8 mouse cellular contexts compared by ENCODE assay signal in genomic region chr2:84677270-84677967, GRCm38 (mm10). TPM values are rescaled to one million over a fixed set of nuclear protein-coding genes. Genes with fewer than 3 reads are reported as not detected.
DNase-seq lines count a peak whose midpoint lies in the region; ATAC-seq and TF ChIP-seq lines count a peak whose summit lies in the region.

No protein-coding gene starts in this region.

- peaks cover 20% of the 10 kb centered on the region for H3K4me1 ChIP-seq in kidney, embryonic 15.5 days
- H3K4me1 ChIP-seq in forebrain, embryonic 16.5 days (replicated peaks; ENCODE audit: control insufficient read depth, insufficient read depth, low read length) = peaks cover 19% of the 10 kb centered on the region
- H3K4me1 ChIP-seq in liver, postnatal 0 days (ENCODE audit: insufficient read depth) = peaks cover 19% of the 10 kb centered on the region

- H3K9me3 ChIP-seq in kidney, embryonic 15.5 days (replicated peaks) = no peaks in the 10 kb centered on the region
- H3K9me3 ChIP-seq in forebrain, embryonic 16.5 days (ENCODE audit: control insufficient read depth, low read length) = no peaks in the 10 kb centered on the region
- H3K9me3 ChIP-seq in liver, postnatal 0 days (ENCODE audit: low read length) = no peaks in the 10 kb centered on the region

- no peaks in the 10 kb centered on the region for H3K27me3 ChIP-seq in kidney, embryonic 15.5 days
- H3K27me3 ChIP-seq in forebrain, embryonic 16.5 days (replicated peaks; ENCODE audit: control insufficient read depth, insufficient read depth, low read length) = no peaks in the 10 kb centered on the region
- H3K27me3 ChIP-seq in liver, postnatal 0 days (ENCODE audit: insufficient read depth, low read length) = no peaks in the 10 kb centered on the region

- H3K36me3 ChIP-seq in kidney, embryonic 15.5 days = peaks cover 45% of the 10 kb centered on the region
- peaks cover 18% of the 10 kb centered on the region for H3K36me3 ChIP-seq in forebrain, embryonic 16.5 days (ENCODE audit: control insufficient read depth, insufficient read depth)
- H3K36me3 ChIP-seq in liver, postnatal 0 days (replicated peaks; ENCODE audit: insufficient read depth, low read length) = peaks cover 33% of the 10 kb centered on the region

- peak overlapping the region; percentile 98 for H3K4me3 ChIP-seq in kidney, embryonic 15.5 days (replicated peaks)
- peak overlapping the region; percentile 60 for H3K4me3 ChIP-seq in forebrain, embryonic 16.5 days (replicated peaks; ENCODE audit: low read length)
- peak overlapping the region; percentile 63 for H3K4me3 ChIP-seq in liver, postnatal 0 days (ENCODE audit: low read depth, low read length)

- peak overlapping the region; percentile 61 for H3K4me2 ChIP-seq in kidney, embryonic 15.5 days
- peak overlapping the region; percentile 62 for H3K4me2 ChIP-seq in forebrain, embryonic 16.5 days (ENCODE audit: low read length)
- peak overlapping the region; percentile 75 for H3K4me2 ChIP-seq in liver, postnatal 0 days (ENCODE audit: low read depth, low read length)

- H3K27ac ChIP-seq in kidney, embryonic 15.5 days = peak overlapping the region; percentile 83
- peak overlapping the region; percentile 64 for H3K27ac ChIP-seq in forebrain, embryonic 16.5 days (ENCODE audit: low read length)
- H3K27ac ChIP-seq in liver, postnatal 0 days (ENCODE audit: low read depth) = 0 out of 2 replicates have a peak overlapping the region, but pooled peaks have one; percentile 7

- no peak for DNase-seq in kidney, adult 9 months
- DNase-seq in liver, postnatal 0 days = no peak
- DNase-seq in T-cell, adult 2 months (ENCODE audit: low spot score) = no peak
- no peak for DNase-seq in urinary bladder, postnatal 36 days (ENCODE audit: low spot score in 2 of 2)
- no peak for DNase-seq in thymus, postnatal 0 days (ENCODE audit: low spot score)

- WGBS in kidney, embryonic 15.5 days = 9% methylated on average over 22 of the region's 22 CpGs
- 9% methylated on average over 22 of the region's 22 CpGs for WGBS in forebrain, embryonic 16.5 days
- 7% methylated on average over 22 of the region's 22 CpGs for WGBS in liver, postnatal 0 days (ENCODE audit: insufficient replicate concordance)

- H3K9ac ChIP-seq in kidney, embryonic 15.5 days = peak overlapping the region; percentile 49
- peak overlapping the region; percentile 58 for H3K9ac ChIP-seq in forebrain, embryonic 16.5 days (replicated peaks; ENCODE audit: low read depth, low read length)
- H3K9ac ChIP-seq in liver, postnatal 0 days (replicated peaks) = peak overlapping the region; percentile 41

- peak; percentile 65 for ATAC-seq in kidney, embryonic 15.5 days (replicated peaks; ENCODE audit: low FRiP score)
- ATAC-seq in activated CD4-positive, CD25-positive, alpha-beta regulatory T cell, adult 4 months = peak; percentile 1
- ATAC-seq in forebrain, embryonic 16.5 days = peak; percentile 30
- ATAC-seq in liver, postnatal 0 days = peak; percentile 13; the same call in 1 of the 2 replicates

- TF ChIP-seq EP300 in liver, postnatal 0 days (IDR thresholded peaks at IDR 0.05; ENCODE audit: low read depth) = no peak

- TF ChIP-seq CTCF in liver, postnatal 0 days (IDR thresholded peaks at IDR 0.05; ENCODE audit: low read depth) = peak; percentile 65

RNA-seq across cellular contexts. Expression of gene Gm28635, which starts 0.4 kb away (rescaled TPM):
- polyA plus RNA-seq in kidney, embryonic 15.5 days (2015; fragmentation: Nextera tagmentation; extraction: Ambion mirVana) = not detected in 2 replicates
- polyA plus RNA-seq in activated CD4-positive, CD25-positive, alpha-beta regulatory T cell, adult 4 months (2017; shearing (Covaris generic)) = not detected
- not detected in 2 replicates for polyA plus RNA-seq in forebrain, embryonic 16.5 days (2015; fragmentation: Nextera tagmentation; extraction: Ambion mirVana)
- not detected in 2 replicates for polyA plus RNA-seq in liver, postnatal 0 days (2015; fragmentation: Nextera tagmentation; extraction: Ambion mirVana)
- not detected in 2 replicates for polyA plus RNA-seq in thymus, postnatal 0 days (2015; fragmentation: Nextera tagmentation; extraction: Ambion mirVana)

RNA-seq across cellular contexts. Expression of gene Med19, which starts 0.8 kb away (rescaled TPM):
- polyA plus RNA-seq in kidney, embryonic 15.5 days (2015; fragmentation: Nextera tagmentation; extraction: Ambion mirVana) = 41.3 and 44.4 TPM in 2 replicates
- polyA plus RNA-seq in activated CD4-positive, CD25-positive, alpha-beta regulatory T cell, adult 4 months (2017; shearing (Covaris generic)) = 10 to 100 TPM; 16.9 to 17.8 TPM
- 53.8 and 54.3 TPM in 2 replicates for polyA plus RNA-seq in forebrain, embryonic 16.5 days (2015; fragmentation: Nextera tagmentation; extraction: Ambion mirVana)
- 12.7 and 13.2 TPM in 2 replicates for polyA plus RNA-seq in liver, postnatal 0 days (2015; fragmentation: Nextera tagmentation; extraction: Ambion mirVana)
- polyA plus RNA-seq in thymus, postnatal 0 days (2015; fragmentation: Nextera tagmentation; extraction: Ambion mirVana) = 32.5 and 33.3 TPM in 2 replicates

RNA-seq across cellular contexts. Expression of gene Tmx2, which starts 1.5 kb away (rescaled TPM):
- polyA plus RNA-seq in kidney, embryonic 15.5 days (2015; fragmentation: Nextera tagmentation; extraction: Ambion mirVana) = 174 and 179 TPM in 2 replicates
- 100 to 1,000 TPM; 108 to 124 TPM for polyA plus RNA-seq in activated CD4-positive, CD25-positive, alpha-beta regulatory T cell, adult 4 months (2017; shearing (Covaris generic))
- polyA plus RNA-seq in forebrain, embryonic 16.5 days (2015; fragmentation: Nextera tagmentation; extraction: Ambion mirVana) = 212 and 231 TPM in 2 replicates
- 55.9 and 60.6 TPM in 2 replicates for polyA plus RNA-seq in liver, postnatal 0 days (2015; fragmentation: Nextera tagmentation; extraction: Ambion mirVana)
- 74.9 and 77.2 TPM in 2 replicates for polyA plus RNA-seq in thymus, postnatal 0 days (2015; fragmentation: Nextera tagmentation; extraction: Ambion mirVana)

RNA-seq across cellular contexts. Expression of gene Selenoh, which starts 6.8 kb away (rescaled TPM):
- 355 and 388 TPM in 2 replicates for polyA plus RNA-seq in kidney, embryonic 15.5 days (2015; fragmentation: Nextera tagmentation; extraction: Ambion mirVana)
- polyA plus RNA-seq in activated CD4-positive, CD25-positive, alpha-beta regulatory T cell, adult 4 months (2017; shearing (Covaris generic)) = 100 to 1,000 TPM; 152 to 184 TPM
- polyA plus RNA-seq in forebrain, embryonic 16.5 days (2015; fragmentation: Nextera tagmentation; extraction: Ambion mirVana) = 213 and 225 TPM in 2 replicates
- polyA plus RNA-seq in liver, postnatal 0 days (2015; fragmentation: Nextera tagmentation; extraction: Ambion mirVana) = 53.6 and 57.6 TPM in 2 replicates
- polyA plus RNA-seq in thymus, postnatal 0 days (2015; fragmentation: Nextera tagmentation; extraction: Ambion mirVana) = 294 and 310 TPM in 2 replicates

RNA-seq across cellular contexts. Expression of gene Btbd18, which starts 18.5 kb away (rescaled TPM):
- polyA plus RNA-seq in kidney, embryonic 15.5 days (2015; fragmentation: Nextera tagmentation; extraction: Ambion mirVana) = 0.26 and 0.34 TPM in 2 replicates
- under 1 TPM; 0.15 to 0.53 TPM for polyA plus RNA-seq in activated CD4-positive, CD25-positive, alpha-beta regulatory T cell, adult 4 months (2017; shearing (Covaris generic))
- 0.41 and 0.52 TPM in 2 replicates for polyA plus RNA-seq in forebrain, embryonic 16.5 days (2015; fragmentation: Nextera tagmentation; extraction: Ambion mirVana)
- polyA plus RNA-seq in liver, postnatal 0 days (2015; fragmentation: Nextera tagmentation; extraction: Ambion mirVana) = not detected in 2 replicates
- polyA plus RNA-seq in thymus, postnatal 0 days (2015; fragmentation: Nextera tagmentation; extraction: Ambion mirVana) = 0.06 and 0.31 TPM in 2 replicates

Comparison
In these comparisons a context has a peak if more than half of its experiments do, and no peak if none do; other contexts are left out.
1. ATAC-seq: peak in every context shown above with its lines; median percentile 65 in kidney, embryonic 15.5 days; 30 in forebrain, embryonic 16.5 days; 13 in liver, postnatal 0 days; 1 in activated CD4-positive, CD25-positive, alpha-beta regulatory T cell, adult 4 months.
2. H3K27ac ChIP-seq: peak in every context shown above with its lines; median percentile 83 in kidney, embryonic 15.5 days; 64 in forebrain, embryonic 16.5 days; 7 in liver, postnatal 0 days.